Mouse (Mus musculus): ENCODE data around the gene Sowahb. TPM values are rescaled to one million over a fixed set of nuclear protein-coding genes. Genes with fewer than 3 reads are reported as not detected.
A peak's percentile ranks its signal among the peaks of the same experiment; 100 is the strongest.

The Sowahb gene
- total RNA-seq, 2 experiments from 2014 or later: not detected

DNA sequence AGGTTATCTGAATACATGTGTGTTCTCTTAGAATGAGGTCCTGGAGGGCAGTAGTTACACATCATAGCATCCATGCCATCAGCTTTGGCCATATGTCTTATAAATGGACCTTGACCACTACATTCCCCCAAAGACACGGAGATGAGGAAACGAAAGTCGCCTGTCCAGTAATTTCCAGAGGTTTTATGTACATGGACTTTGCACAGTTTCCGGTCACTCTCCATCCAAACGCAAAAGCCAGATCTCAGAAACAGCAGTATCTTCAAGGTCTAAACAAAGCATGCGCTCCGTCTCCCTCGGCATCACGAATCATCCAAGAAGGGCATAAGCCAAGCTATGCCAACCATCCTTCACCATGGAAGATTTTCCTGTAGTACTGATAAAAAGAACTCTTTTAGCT is 36.6 kb downstream of the Sowahb start:
- DNase-seq: no peak
- intact Hi-C loops (cut with DNase I): no loop called here

DNA sequence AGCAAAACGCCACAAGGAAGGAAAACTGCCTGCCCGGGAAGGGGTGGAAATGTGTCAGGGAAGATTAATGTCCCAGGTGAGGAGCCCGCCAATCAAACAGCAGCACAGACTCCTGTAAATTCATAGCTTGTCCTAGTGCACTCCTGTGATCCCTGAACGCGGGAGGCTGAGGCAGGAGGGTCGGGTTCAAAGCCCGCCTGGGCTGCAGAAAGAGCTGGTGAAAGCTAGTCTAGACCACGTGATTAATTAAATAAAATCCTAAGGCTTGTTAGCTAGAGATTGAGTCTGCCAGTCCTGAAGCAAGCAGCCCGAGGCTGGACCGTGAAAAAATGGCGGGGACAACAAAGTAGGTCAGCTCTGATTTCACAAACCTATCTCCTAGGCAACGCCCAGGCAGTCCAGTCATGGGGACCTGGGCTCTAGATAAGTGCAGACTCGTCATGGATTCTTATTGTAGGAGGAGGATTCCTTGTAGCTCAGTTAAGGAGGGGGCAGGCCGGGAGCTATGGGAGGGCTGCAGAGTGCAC is 38.9 kb downstream of the Sowahb start:
- no peak for DNase-seq
- intact Hi-C loops (cut with DNase I): no loop called here

DNA sequence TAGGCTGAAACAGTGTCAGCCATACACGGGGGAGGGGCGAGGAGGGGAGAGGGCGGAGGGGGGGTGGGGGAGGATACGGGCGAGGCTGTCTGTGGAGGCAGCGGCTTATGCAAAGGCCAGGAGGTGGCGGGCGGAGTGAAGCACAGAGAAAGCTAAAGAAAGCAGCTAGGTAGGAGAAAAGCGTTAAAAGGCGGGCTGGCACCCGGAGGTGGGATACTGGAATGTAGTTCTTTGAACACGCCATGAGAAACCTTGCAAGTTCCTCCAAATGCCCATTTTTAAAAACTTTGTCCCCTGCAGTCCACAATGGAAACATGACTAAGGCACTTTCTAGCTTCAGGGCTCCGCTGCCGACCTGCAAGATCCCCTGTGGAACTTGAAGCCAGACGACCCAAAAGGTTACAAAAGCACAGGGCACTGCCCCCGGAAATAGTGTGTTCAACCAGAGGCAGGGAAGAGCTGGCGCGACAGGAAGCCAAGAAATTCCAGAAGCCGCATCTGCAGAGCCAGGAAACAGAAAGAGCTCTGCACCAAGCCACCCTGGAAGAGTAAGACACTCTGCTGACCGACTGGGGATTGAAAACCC is 39.5 kb downstream of the Sowahb start:
- intact Hi-C loops (cut with DNase I): no loop called here
- peak; percentile 37 to 40 for DNase-seq

DNA sequence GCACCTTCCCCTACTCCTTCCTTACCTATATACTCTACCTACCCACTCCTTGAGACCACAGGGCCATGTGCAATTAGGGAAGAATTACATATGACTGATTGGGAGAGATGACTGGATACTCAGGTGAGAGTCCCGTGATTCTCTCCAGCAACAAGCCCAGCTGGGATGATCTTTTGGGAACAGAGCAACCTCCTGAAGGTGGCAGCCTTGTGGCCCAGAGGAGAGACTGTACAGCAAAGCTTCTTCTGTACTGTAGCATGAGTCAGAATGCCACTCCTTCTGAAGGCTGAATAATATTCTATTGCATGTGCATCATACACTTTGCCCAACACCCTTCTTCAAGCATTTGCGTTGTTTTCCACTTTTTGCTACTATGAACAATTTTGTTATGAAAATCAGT is 42.2 kb downstream of the Sowahb start:
- intact Hi-C loops (cut with DNase I): loop anchor here (5.0 kb wide), 1 partner anchor 35 kb away; no protein-coding TSS in a partner anchor
- no peak for DNase-seq

DNA sequence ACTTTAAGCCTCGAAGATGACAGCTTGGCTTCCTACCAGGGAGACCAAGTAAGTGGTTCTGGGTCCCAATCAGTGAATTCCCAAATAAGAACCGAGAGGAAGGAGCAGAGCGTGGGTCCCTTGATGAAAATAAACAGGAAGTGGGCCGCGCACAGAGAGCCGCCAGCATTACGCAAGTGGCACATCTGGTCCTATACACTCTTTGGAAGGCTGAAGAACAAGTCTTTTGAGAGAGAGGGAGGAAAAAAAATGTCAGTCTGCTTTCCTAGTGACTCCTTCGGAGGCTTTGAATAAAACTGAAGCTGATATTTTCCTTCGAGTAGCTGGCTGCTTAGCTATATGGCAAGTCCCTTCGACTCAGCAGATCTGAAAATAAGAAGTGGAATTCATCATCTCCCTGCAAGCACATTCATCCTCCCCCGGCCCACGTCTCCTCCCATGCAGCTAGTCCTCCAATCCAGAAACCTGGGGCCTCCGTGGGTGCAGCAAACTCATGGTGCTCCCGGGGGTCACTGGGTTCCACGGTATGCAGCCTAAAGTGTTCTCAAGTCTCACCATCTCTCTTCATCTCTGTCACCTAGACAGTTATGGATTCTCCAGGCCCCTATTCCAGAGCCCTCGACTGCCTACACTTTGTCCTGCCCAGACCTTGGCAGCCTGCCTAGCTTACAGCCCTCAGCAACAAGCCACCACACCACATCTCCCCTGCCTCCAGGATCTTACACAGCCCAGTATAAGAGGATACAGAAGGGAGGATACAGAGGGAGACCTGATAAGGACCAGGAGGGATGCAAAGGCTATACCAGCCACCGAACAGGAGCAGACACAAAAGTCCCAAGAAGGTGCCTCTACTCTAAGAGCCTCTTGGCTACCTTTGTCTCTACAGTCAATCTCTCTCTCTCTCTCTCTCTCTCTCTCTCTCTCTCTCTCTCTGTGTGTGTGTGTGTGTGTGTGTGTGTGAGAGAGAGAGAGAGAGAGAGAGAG is 43.8 kb downstream of the Sowahb start:
- no peak for DNase-seq
- intact Hi-C loops (cut with DNase I): loop anchor here (5.0 kb wide), 1 partner anchor 36 kb away; no protein-coding TSS in a partner anchor

DNA sequence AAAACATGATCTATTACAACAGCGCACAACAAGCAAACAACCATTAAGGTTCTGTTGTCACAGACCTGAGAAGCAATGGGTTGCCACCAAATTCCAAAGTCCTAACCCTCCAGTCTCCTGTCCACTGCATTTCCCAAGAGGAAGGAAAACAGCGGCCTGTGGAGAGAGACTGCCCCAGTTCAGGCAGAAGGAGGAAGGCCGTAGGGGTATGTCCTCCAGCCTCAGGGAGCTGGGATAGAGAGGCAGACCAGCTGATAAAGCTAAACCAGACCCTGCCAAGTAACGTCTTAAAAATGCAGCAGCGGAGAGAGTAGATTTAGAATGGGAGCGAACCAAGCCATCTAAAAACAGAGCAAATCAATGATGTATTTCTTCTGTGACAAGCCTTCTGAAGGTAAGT is 44.8 kb downstream of the Sowahb start:
- no peak for DNase-seq
- intact Hi-C loops (cut with DNase I): loop anchor here (5.0 kb wide), 1 partner anchor 37 kb away; no protein-coding TSS in a partner anchor

DNA sequence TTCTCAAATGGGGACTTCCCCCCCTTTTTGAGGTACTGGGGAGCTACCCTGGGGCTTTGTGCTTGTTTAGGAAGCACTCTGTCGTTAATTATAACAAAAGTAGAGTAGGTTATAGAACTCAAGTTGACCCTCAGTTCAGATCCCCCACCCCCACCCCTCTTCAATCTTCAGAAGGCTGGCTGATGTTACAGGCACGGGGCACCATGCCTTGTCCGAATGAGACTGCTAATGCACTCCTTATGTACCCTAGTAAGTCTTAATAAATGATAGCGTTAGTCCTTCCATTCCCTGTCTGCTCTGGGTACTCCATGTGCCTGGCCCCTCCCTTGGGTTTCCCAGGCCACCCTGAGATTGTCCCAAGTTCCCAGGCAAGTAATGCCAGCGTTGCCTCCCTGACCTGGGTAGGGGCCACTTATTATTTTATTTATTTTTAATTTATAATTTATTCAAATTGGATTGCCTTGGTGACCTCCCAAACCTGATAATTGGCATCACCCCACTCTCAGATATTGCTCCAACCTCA is 46.3 kb downstream of the Sowahb start:
- no peak for DNase-seq
- intact Hi-C loops (cut with DNase I): no loop called here

DNA sequence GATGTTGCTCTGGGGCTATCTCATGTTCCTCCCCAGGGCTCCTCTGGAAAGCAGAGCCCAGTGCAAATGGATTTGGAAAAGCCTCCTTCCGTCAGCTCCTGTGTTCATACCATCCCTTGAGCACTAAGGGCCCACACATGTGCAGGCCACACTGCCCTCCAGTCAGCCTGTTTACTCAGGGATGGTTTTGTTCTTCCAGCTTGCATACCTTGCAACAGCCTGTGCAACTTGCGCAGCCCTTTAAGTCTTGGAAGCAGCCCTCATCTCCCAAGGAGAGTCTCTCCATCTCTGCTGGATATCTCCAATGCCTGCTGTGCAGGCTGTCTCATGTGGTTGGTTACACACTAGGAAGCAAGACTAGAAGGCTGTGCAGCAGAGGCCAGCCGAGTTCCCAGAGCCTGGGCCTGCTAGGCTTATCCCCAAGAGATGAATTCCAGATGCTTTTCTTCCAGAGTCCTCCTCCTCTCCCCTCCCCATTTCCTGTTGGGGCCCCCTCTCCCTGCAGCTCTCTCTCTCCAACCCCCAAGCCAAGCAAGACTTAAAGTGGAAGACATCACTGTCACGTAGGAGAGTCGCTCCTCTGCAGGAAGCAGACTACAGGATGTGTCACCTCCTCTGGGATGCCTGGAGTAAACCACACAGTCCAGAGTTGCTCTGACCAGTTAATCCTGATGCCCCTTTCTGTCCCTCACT is 47.2 kb downstream of the Sowahb start:
- intact Hi-C loops (cut with DNase I): no loop called here
- no peak for DNase-seq

DNA sequence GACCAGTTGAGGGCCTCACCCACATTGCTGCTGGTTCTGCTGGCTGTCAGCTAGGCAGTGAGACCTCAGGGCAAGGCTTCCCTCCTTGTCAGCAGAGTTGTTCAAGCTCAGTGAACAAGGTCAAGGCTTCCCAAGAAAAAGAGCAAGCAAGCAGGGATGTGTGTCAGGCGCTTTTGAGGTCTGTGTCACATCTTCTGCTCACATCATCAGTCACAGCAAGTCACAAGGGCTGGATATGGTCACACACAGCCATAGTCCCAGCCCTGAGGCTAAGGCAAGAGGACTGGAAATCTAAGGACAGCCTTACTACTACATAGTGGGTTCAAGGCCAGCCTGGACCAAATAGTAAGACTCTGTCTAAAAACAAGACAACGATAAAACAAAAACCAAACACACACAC is 50.0 kb downstream of the Sowahb start:
- no peak for DNase-seq
- intact Hi-C loops (cut with DNase I): no loop called here

DNA sequence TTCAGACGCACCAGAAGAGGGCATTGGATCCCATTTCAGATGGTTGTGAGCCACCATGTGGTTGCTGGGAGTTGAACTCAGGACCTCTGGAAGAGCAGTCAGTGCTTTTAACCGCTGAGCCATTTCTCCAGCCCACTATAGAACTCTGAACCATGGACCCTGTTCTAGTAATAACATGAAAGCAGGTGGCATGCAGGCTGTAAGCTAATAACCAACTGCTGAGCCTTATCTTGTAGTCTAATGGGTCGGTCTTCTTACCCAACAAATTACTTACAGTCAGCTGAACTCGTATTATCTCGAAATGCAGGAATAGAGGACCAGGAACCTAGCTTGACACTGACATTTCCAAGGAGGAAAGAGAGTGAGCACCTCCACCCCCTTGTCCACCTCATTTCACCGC is 50.5 kb downstream of the Sowahb start:
- intact Hi-C loops (cut with DNase I): no loop called here
- no peak for DNase-seq

DNA sequence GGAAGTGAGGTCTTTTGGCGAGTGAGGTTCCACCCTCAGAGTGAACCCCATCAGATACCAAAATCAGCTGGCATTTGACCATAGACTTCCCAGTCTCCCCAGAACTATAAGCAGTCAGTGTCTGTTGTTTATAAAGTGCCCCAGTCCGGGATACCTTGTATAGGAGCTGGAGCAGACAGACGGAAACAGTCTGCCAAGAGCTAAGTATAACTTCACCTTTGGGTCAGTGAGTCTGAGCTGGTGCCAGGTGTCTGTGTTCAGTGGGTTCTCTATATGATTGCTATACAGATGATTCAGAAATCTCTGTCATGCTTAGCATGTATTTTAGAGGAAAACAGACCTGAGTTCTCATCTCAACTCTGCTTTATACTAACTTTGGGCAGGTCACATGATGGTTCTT is 52.7 kb downstream of the Sowahb start:
- no peak for DNase-seq
- intact Hi-C loops (cut with DNase I): no loop called here

Other genes with a start within 250 kb of the Sowahb start
- gene Sept11, start 48.4 kb upstream of the Sowahb start, total RNA-seq (2021): 10 to 100 TPM; 69.1 to 85.0 TPM
- 10 to 100 TPM; 47.4 to 63.9 TPM for gene Ccni, start 161.5 kb upstream of the Sowahb start, total RNA-seq (2021)
- not detected for gene 2010109A12Rik, start 161.5 kb upstream of the Sowahb start, total RNA-seq (2021)
- gene Ccng2, start 222.2 kb upstream of the Sowahb start, total RNA-seq (2021): 10 to 100 TPM; 11.3 to 12.0 TPM

All from gastrocnemius, postnatal 36 days (tissue).